Mouse (Mus musculus) brown adipose tissue, adult 24 weeks (tissue): ENCODE results near the gene Cfc1. TPM values are rescaled to one million over a fixed set of nuclear protein-coding genes. Genes with fewer than 3 reads are reported as not detected.

Experiments used
- H3K27ac ChIP-seq: fragments of 200-500 bp; replicated peaks from 2 replicates; pipeline ENCODE4 v1.5.1; 2012; ENCODE audit warnings: low read depth, mild to moderate bottlenecking, low read length
- H3K4me1 ChIP-seq: fragments of 200-500 bp; 2 replicates; pipeline ENCODE4 v1.6.1; 2012; ENCODE audit warnings: low read length, mixed read lengths; ENCODE audit not compliant: control insufficient read depth, insufficient read depth, insufficient read length
- H3K4me3 ChIP-seq: fragments of 200-500 bp; 2 replicates; pipeline ENCODE4 v1.5.1; 2012; ENCODE audit warnings: low read depth, mild to moderate bottlenecking, low read length, moderate library complexity; ENCODE audit not compliant: insufficient read depth
- polyA plus RNA-seq: library from polyadenylated mRNA; stranded (reverse); fragments of >200 nt; gene quantifications from 2 replicates; pipeline ENCODE4 v1.2.4, GENCODE M21; 2012; ENCODE audit not compliant: missing spikeins, insufficient read depth, insufficient read length

The Cfc1 gene
- polyA plus RNA-seq, 1 experiment: not detected

DNA sequence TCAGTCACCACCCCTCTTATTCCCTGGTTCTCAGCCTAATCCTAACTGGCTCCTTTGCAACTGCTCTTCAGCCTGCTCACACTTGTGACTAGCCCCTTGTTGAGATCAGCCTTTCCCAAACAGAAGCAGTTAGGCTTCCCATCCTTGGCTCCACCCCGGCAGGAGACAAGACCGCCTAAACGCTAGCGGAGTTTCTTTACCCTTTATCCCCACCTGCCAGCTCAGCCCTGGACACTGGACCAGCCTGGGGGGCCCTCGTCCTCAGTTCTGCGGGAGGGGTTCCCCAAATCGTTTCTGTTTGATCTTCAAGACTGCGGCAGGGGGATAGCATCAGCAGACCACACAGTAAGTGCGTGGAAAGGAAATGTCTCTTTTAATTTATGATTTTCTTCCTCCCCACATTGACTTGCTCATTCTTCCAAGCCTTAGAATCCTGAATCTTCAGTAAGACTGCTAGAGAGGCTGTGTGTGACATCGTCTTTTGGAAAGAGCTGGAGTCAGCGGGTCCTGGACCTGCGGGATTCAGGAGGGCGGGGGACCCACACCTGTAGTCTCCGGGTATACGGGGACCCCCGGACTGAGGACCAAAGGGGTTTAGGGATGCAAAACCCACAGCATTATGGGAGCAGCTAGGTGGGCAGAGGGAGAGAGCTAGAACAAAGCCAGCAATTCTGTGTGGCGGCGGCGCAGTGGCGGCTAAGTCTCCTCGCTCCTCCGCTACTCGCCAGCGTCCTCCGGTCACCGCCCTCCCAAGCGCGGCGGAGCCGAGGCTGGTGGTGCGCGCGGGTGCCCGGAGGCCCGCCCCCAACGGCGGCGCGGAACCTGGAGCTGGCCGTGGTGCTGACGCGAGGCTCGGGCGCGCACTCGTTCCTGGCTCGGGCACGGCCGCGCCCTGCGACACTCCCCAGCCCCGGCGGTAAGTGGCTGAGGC is 43.7 kb downstream of the Cfc1 start, which contains the start of gene Amer3:
TSS of gene Amer3 (plus strand) at position 807 of the 931 bp plus-strand sequence.
- Histone ChIP-seq H3K27ac (no peak within 1 kb of the TSS), H3K4me3 (no peak within 1 kb of the TSS; the same call in 1 of the 2 replicates), H3K4me1 (no peaks in the 10 kb centered on the region)

DNA sequence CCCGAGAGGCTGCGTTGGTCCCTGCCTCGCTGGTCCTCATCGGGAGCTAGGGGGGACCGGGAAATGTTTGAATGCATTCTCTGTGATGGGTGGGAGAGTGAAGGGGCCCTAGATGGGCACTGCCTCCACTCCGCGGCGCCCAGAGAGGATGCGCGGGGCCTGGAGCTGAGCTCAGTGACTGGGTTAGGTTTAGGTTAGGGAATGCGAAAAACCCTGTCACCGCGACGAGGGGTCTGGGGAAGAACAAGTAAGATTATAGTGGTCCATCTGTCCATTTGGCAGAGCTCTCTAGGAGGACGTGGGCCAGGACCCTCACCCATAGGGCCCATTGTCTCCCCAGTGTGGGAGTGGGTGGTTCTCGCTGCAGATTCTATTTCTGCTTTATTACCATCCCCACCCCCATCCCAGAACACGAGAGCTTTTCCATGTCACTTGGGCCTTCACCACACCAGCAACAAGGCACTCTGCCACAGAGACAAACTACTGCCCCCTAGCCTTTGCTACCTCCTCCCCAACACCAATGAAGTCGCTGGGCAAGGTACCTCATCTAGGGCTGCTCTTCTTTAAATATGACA is 44.4 kb downstream of the Cfc1 start:
- Histone ChIP-seq H3K27ac (no peak overlapping the region), H3K4me3 (no peak overlapping the region), H3K4me1 (no peaks in the 10 kb centered on the region)

DNA sequence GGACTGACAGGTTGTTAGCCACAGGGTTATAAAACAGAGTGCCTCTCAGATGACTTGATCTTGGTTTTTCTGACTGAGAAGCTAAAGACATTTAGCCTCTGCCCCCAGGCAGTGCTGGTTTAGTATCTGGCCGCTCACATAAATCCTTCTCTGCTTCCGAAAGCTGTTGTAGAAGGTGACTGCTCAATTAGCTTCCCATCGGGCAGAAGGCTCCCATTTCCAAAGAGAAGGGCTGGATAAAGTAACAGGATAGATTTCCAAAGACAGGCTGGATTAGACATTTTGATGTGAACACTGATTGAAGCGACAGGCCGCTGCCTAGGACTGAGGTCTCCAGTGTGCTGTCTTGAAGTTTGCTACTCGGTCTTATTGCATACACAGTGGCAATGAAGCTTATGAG is 46.8 kb downstream of the Cfc1 start:
- H3K4me1 ChIP-seq: no peaks in the 10 kb centered on the region
- H3K4me3 ChIP-seq: no peak overlapping the region

DNA sequence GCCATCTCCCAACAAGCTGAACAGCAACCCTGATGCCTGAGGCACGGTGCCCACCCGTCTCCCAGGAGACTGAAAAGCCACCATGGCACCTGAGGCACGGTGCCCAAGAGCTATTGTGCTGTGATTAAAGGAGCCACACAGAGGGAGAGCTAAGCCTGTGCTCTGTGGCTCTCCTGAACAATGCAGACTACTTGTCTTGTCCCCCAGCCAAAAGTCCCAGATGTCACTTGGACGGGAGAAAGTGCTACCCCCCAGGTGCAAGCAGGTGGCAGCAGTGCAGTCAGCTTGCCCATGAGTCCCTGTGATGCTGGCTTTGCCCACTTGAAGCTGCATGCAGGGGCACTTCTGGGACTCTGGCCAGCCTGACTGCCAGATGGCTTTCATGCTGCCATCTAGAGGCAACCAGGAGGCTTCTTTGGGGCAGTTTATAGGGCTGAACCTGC is 48.4 kb downstream of the Cfc1 start:
- Histone ChIP-seq H3K27ac (no peak overlapping the region), H3K4me1 (no peaks in the 10 kb centered on the region), H3K4me3 (no peak overlapping the region)

More for the DNA sequence above, 46.8 kb downstream of the Cfc1 start:
- no peak overlapping the region for H3K27ac ChIP-seq

DNA sequence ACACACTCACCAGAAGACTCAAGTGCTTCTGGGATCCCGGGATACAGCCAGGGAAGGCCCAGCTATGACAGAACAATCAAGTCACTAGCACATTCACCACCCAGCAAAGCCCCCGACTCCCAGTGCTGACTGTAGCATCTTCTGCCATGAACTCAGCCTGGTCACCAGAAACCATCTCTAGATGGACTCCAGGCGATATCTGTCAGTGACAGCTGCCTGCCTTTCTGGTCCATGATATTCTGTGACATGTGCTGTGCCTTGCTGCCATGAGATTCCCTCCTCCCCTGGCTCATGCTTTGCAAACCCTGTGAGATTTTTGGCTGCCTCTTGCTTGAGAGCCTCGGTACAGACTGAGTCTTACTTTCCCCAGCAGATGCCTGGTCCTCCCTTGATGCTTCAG is 49.3 kb downstream of the Cfc1 start:
- Histone ChIP-seq H3K4me1 (no peaks in the 10 kb centered on the region), H3K27ac (no peak overlapping the region), H3K4me3 (no peak overlapping the region)

DNA sequence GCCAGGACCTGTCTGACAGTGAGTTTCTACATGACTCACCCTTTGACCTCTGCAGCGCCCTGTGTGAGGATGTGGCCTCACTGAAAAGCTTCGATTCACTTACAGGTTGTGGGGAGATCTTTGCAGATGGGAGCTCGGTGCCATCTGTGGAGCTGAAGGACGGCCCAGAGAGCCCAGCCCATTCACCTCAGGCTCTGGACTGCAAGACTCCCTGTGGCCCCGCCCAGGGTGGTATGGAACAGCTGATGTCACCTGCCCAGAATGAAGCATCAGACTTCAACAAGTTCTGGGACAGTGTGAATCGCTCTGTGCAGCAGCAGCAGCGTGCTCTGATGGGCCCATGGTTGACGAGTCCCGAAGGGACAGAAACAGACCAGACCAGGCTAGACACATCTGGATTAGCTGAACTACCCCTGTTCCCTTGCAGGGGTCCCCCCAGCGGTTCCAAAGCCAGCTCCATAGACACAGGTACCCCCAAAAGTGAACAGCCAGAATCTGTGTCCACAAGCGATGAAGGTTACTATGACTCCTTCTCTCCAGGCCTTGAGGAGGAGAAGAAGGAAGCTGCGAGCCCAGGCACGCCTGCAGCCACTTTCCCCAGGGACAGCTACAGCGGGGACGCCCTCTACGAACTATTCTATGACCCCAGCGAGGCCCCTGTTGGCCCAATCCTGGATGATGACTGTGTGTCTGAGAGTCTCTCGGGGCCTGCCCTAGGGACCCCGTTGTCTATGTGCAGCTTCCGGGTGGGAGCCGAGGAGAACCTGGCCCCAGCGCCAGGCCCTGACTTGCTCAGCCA is 52.0 kb downstream of the Cfc1 start:
- Histone ChIP-seq H3K27ac (no peak overlapping the region), H3K4me1 (no peaks in the 10 kb centered on the region), H3K4me3 (no peak overlapping the region)

Other genes starting within 250 kb of the Cfc1 start
- gene Ccdc115, start 96.0 kb upstream of the Cfc1 start, polyA plus RNA-seq: 13.9 and 15.4 TPM in 2 replicates
- gene Imp4, start 95.8 kb upstream of the Cfc1 start, polyA plus RNA-seq: 38.0 and 43.0 TPM in 2 replicates
- gene Ptpn18, start 75.9 kb upstream of the Cfc1 start, polyA plus RNA-seq: 4.3 and 10.1 TPM in 2 replicates
- not detected in 2 replicates for gene Prss39, start 37.2 kb upstream of the Cfc1 start, polyA plus RNA-seq
- gene Prss40, start 25.3 kb downstream of the Cfc1 start, polyA plus RNA-seq: not detected in 2 replicates
- not detected in 2 replicates for gene Amer3, start 44.0 kb downstream of the Cfc1 start, polyA plus RNA-seq